Mouse (Mus musculus): ENCODE data around the gene Tenm3. TPM values are rescaled to one million over a fixed set of nuclear protein-coding genes. Genes with fewer than 3 reads are reported as not detected.

Gene Tenm3
- total RNA-seq (2021): 1 to 10 TPM; 3.1 to 3.2 TPM
- long read RNA-seq, experiment 1: 0 reads
- long read RNA-seq, experiment 2, partial matches to known transcripts: 1 of 1 reads
- long read RNA-seq, experiment 2, other reads (novel, unspliced or antisense): 0 of 1 reads

DNA sequence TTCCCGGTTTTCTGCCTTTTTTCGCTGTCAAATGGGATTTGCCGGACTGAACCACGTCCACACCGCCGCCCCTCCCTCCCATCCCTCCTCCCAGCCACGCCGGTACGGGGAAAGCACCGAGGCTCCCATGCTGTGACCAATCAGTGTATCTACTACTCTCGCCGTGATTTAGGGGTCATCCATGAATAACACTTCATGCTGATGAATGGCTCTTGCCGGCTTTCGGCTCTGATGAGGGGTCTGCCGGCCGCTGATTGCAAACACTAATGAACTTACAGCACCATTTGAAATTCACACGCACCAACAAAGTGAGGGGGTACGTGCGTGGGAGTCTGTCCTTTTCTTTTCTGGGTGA, at the start of gene Tenm3:
TSS of gene Tenm3 (minus strand) at position 21 of the 355 bp plus-strand sequence.
- peak in 1 of 2 experiments; percentile 27 for DNase-seq

GRCm38 (mm10) chr8:48890216-48890765, 46.5 kb upstream of the Tenm3 start:
- DNase-seq: no peak

DNA sequence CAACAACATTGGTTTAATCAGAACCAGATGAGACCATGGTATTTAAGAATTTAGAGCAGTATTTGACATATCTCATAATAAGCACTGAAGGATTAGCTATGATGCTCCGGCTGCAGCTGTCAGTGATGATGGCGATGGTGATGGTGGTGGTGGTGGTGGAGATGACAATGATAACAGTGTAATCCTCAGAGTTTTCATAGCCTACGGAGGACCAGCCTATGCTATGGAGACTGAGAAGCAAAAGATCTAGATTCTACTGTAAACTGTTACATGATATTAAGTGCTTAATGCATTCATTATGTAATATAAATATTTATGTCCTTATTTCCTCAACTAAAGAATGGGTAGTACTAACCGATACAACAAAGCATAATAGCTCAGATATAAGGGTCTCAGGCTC, 40.5 kb upstream of the Tenm3 start:
- DNase-seq: no peak

- DNase-seq: no peak
Measured at GRCm38 (mm10) chr8:48880585-48880984, 36.8 kb upstream of the Tenm3 start.

GRCm38 (mm10) chr8:48865972-48866371, 22.2 kb upstream of the Tenm3 start:
- DNase-seq: no peak

DNA sequence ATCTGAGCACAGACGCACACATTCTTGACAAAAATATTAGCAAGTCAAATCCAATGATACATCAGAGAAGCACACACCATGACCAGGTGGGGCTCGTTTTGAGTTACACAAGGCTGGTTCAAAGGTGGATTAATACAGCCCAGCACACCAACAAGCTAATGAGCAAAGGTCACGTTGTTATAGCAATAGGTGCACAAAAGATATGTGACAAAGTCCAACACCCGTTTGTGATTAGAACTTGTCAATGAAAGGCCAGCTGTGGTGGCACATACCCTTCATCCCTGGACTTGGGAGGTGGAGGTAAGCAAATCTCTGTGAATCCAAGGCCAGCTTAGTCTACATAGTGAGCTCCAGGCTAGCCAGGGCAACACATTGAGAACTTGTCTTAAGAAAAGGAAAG, 21.7 kb upstream of the Tenm3 start:
- DNase-seq: no peak

DNA sequence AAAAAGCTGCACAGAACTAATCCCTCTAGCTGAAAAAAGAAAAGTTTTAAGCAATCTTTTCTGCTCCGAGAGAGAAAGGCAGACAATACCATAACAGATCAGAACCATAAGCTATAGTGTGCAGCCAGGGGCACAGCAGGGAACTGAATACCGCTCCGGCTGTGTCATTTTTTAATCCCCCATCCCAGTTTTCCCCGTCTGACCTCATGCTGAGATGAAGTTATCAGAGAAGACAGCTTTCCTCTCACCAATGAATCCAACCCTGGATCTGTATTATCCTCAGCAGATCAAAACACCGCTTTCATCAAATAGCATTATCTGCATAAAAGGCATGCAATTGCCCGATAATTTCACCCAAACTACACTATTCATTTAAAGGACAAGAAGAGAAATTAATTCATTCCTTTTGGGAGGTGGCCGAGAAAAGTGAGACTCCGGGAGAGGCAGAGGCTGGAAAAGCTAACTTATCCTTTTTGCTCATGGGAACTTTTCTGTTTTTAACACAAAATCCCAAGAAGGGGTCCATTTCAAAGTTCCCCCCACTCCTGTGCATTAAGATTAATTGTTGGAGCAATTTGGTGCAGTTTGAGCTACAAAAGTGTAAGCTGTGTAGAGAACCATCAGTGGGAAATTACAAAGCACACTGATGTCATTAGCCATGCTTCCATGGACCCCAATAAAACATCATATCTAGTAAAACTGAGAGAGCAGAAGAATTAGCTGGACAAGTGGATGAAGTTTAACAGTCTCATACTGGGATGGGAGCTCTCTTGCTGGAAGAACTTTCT, 6.7 kb upstream of the Tenm3 start:
- no peak for DNase-seq

- DNase-seq: no peak
Measured at GRCm38 (mm10) chr8:48849091-48849616, 5.4 kb upstream of the Tenm3 start.

DNA sequence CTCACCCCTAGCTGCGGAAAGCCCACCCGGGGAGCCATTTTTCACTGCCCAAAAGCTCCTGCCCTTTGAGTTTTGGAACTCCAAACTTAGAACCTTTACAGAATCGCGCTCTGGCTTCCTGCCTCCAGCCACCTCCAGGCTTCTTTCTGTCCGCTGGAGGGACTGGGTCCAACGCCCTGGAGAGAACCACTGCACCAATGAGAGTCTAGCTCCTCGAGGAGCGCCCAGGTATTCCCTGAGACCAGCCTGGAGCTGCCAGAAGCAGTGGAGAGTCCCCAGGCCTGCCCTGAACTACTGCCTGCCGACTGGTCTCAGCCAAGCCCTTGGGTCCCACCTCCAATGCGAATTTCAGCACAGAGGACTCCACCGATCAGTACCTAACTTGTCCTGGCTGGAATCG, 1.2 kb upstream of the Tenm3 start:
- DNase-seq: peak in 1 of 2 experiments; percentile 5

GRCm38 (mm10) chr8:48844370-48844905, 687 bp upstream of the Tenm3 start:
- peak in 1 of 2 experiments; percentile 8 for DNase-seq

DNA sequence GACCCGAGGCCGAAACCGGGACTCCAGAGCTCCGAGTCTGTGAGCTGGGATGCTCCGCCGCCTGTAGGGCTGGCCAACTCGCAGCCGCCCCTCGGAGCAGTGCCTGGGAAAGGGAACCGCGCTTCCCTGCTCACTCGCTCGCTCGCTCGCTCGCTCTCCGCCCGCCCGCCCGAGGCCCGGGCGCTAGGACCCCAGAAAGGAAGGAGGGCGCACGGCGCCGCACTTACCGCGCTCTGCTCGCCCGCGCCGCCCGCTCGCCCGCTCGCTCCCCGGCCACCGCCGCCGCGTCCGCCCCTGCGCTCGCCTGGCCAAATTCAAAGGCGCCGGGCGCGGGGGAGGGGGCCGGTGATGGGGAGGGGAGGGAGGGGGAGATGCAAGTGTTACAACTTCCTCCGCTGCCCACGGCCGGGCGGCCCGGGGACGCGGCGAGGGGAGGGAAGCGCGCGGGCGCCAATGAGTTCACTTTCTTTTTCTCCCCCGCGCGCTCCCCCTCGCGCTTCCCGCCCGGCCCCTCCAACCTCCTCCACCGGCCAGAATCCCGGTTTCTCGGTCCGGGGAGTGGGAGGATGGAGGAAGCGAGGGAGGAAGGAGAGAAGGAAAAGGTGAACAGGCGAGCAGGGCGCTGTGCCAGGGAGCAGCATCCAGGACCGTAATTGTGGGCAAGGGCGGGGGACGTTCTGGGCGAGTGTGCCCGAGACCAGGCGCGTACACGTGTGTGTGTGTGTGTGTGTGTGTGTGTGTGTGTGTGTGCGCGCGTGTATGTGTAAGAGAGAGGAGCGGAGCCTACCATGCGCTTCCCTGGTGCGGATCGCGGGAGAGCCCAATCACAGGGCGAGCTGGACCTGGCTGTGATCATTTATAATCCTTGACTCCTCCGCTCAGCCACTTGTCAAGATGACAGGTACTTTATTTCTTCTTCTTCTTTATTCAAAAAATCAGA, 490 bp downstream of the Tenm3 start:
- peak; percentile 32 to 54 for DNase-seq

- peak; percentile 17 to 36 for DNase-seq
Measured at GRCm38 (mm10) chr8:48842516-48842990, 1.2 kb downstream of the Tenm3 start.

GRCm38 (mm10) chr8:48842035-48842434, 1.7 kb downstream of the Tenm3 start:
- DNase-seq: peak in 1 of 2 experiments; percentile 4

GRCm38 (mm10) chr8:48835745-48836144, 8.0 kb downstream of the Tenm3 start:
- DNase-seq: no peak

DNA sequence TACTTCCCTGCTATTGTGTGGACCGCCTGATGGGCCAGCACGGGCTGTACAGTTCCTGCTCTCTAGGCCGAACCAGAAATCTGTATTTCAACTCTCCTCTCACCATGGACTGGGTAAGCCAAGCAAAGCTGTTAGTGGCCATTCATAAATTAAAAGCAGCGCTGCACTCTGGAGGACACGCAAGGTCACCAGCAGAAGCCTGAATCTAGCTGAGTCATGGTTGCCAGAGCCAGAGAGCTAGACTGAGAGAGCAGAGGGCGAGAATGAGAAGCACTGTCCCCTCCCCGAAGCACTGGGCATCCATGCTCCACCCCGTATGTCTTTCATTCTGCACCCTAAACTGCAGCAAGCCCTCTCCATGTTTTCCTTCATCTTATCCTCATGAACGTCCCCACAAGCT, 16.3 kb downstream of the Tenm3 start:
- DNase-seq: peak; percentile 43 to 48

- no peak for DNase-seq
Measured at GRCm38 (mm10) chr8:48825666-48826065, 18.1 kb downstream of the Tenm3 start.

- no peak for DNase-seq
Measured at GRCm38 (mm10) chr8:48822291-48822690, 21.5 kb downstream of the Tenm3 start.

GRCm38 (mm10) chr8:48819962-48820361, 23.8 kb downstream of the Tenm3 start:
- no peak for DNase-seq

DNA sequence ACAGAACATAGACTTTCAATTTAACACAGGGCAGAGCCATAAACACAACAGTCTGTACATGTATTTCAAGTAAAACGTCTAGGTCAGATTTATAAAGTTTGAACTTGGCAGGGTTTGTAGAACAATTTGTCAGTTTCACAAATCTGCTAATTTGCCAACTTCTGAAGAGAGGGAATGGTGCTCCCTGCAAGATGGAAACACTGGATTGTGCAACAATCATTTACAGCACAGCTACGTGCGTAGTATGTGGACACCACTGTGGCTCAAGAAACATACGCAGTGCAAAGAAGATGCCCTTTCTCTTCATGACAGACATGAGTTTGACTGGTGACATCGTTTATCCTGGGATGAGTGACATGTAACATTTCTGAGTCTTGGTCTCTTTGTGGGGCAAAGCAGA, 24.4 kb downstream of the Tenm3 start:
- DNase-seq: no peak

DNA sequence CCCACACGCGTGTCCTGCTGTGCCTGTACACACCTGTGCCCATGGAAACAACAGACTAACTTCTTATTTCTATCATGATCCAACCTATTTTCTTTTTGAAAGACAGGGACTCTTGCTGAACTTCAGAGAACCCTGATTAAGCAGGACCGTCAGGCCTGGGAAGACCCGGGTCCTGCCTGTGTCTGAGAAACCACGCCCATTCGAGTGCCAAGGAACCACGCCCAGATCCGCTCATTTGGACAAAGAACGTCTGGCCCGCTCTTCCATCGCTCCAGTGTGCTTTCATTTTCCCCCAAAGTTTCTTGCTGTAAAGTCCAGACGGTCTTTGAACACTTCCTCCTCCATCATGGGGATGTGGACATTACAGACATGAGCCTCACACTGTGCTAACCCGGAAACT, 26.8 kb downstream of the Tenm3 start:
- DNase-seq: peak; percentile 22 to 26

GRCm38 (mm10) chr8:48812196-48812741, 31.5 kb downstream of the Tenm3 start:
- no peak for DNase-seq

DNA sequence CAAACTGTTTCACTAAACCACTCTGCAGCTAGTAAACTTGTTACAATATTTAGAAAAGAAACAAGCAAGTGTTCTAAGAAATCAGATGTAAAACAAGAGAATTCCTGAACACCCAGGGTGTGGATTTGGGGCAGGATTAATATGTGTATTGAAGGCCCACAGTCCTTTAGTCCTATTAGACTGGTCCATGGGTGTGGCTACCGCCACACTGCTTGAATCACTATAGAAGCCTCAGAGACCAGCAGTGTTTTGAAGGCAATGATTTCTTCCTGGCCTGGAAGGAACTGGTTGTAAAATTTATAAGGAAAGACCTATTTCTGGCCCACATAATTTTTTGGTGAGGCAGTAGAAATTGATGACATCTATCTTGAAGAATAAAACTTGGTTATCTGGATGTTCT, 33.1 kb downstream of the Tenm3 start:
- DNase-seq: no peak

Data from heart, adult 18-20 months (tissue).